Mouse (Mus musculus) stomach, postnatal 0 days (tissue): ENCODE data around the gene Zfp384. TPM values are rescaled to one million over a fixed set of nuclear protein-coding genes. Genes with fewer than 3 reads are reported as not detected.
A peak's percentile ranks its signal among the peaks of the same experiment; 100 is the strongest.

ENCODE experiments used
- ATAC-seq: fragments of 200-750 bp; cut with Nextera tagmentation; 2 replicates; pipeline ENCODE4 v1.8.0; 2017; ENCODE audit not compliant: low FRiP score, low TSS enrichment
- DNase-seq: peaks from one replicate; pipeline ENCODE4 v3.0.0-alpha.2; 2016; ENCODE audit warnings: low spot score
- H3K27ac ChIP-seq: fragments of 300-500 bp; sonication (generic); replicated peaks from 2 replicates; pipeline ENCODE4 v1.5.1; 2014; ENCODE audit warnings: mild to moderate bottlenecking, control low read depth
- H3K27me3 ChIP-seq: fragments of 300-500 bp; sonication (generic); 2 replicates; pipeline ENCODE4 v1.6.1; 2014; ENCODE audit warnings: low read length; ENCODE audit not compliant: control insufficient read depth, insufficient read depth
- H3K36me3 ChIP-seq: fragments of 300-500 bp; sonication (generic); 2 replicates; pipeline ENCODE4 v1.6.1; 2014; ENCODE audit warnings: low read length, mixed read lengths; ENCODE audit not compliant: control insufficient read depth, insufficient read depth
- H3K4me1 ChIP-seq: fragments of 300-500 bp; sonication (generic); replicated peaks from 2 replicates; pipeline ENCODE4 v1.6.1; 2014; ENCODE audit warnings: antibody characterized with exemption; ENCODE audit not compliant: control insufficient read depth, insufficient read depth
- H3K4me2 ChIP-seq: fragments of 300-500 bp; sonication (generic); replicated peaks from 2 replicates; pipeline ENCODE4 v1.6.1; 2014; ENCODE audit warnings: low read depth, mild to moderate bottlenecking, control low read depth, moderate library complexity
- H3K4me3 ChIP-seq: fragments of 300-500 bp; sonication (generic); 2 replicates; pipeline ENCODE4 v1.5.1; 2014; ENCODE audit warnings: low read depth, low read length, control low read depth
- H3K9ac ChIP-seq: fragments of 300-500 bp; sonication (generic); 2 replicates; pipeline ENCODE4 v1.6.1; 2014; ENCODE audit warnings: mild to moderate bottlenecking, low read length, control low read depth, mixed read lengths
- H3K9me3 ChIP-seq: fragments of 300-500 bp; sonication (generic); 2 replicates; pipeline ENCODE4 v1.6.1; 2016; ENCODE audit warnings: low read length; ENCODE audit not compliant: control insufficient read depth
- CTCF ChIP-seq: IDR thresholded peaks from 2 replicates; pipeline ENCODE4 v1.5.1; 2016; ENCODE audit warnings: antibody characterized with exemption, low read depth, mild to moderate bottlenecking, moderate library complexity
- EP300 ChIP-seq: optimal IDR thresholded peaks from 2 replicates; pipeline ENCODE3; 2016; ENCODE audit warnings: antibody characterized with exemption
- WGBS: fragments of 180-500 bp; shearing (Covaris S2); extraction: QIAGEN DNeasy Blood & Tissue Kit; methylation state at CpG from one replicate; pipeline ENCODE4 v1.1.7; 2014; 5-methylcytosine and 5-hydroxymethylcytosine counted together
- polyA plus RNA-seq: library from polyadenylated mRNA; unstranded; fragments of >200 nt; fragmentation: Nextera tagmentation; extraction: Ambion mirVana; gene quantifications from 2 replicates; pipeline ENCODE4 v1.2.1, GENCODE M21; 2015

Zfp384 gene
- polyA plus RNA-seq, 1 experiment from 2014 or later, result 7.2 TPM

DNA sequence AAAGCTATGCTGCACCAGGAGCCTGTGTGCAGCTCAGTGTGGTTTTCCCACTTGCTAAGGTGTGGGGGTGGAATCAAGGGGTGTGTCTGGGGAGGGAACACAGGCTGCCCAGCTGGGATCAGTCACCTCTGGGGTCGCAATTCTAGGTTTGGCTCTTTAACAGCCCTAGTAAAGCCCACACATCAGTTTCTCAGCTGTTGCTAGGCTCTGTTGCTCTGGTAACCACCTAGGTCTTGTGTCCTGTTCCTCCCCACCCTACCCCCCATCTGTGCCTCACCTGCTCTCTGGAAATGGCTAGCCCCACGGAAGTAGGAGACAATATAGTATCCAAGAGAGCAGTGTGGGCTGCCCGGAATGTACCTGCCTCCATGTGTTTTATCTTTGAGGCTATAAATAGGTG, 5.2 kb upstream of the Zfp384 start:
- Histone ChIP-seq H3K9ac (no peak overlapping the region), H3K27ac (no peak overlapping the region), H3K27me3 (no peaks in the 10 kb centered on the region; the same call in 1 of the 2 replicates), H3K36me3 (no peaks in the 10 kb centered on the region), H3K4me1 (no peaks in the 10 kb centered on the region), H3K9me3 (no peaks in the 10 kb centered on the region), H3K4me2 (no peak overlapping the region), H3K4me3 (no peak overlapping the region)
- ATAC-seq (peak; percentile 21; the same call in 1 of the 2 replicates), DNase-seq (no peak)
- 16% methylated on average over 3 of the region's 3 CpGs for WGBS
- TF ChIP-seq EP300, result no peak
- no peak for TF ChIP-seq CTCF

GRCm38 (mm10) chr6:125005086-125005485, 3.9 kb upstream of the Zfp384 start:
- 29% methylated on average over 3 of the region's 3 CpGs for WGBS
- no peak for ATAC-seq
- Histone ChIP-seq H3K9ac (no peak overlapping the region), H3K27me3 (no peaks in the 10 kb centered on the region), H3K4me1 (no peaks in the 10 kb centered on the region), H3K4me2 (no peak overlapping the region), H3K27ac (no peak overlapping the region), H3K4me3 (no peak overlapping the region), H3K36me3 (no peaks in the 10 kb centered on the region), H3K9me3 (no peaks in the 10 kb centered on the region)
- DNase-seq, result no peak
- no peak for TF ChIP-seq CTCF
- TF ChIP-seq EP300, result no peak

GRCm38 (mm10) chr6:125008060-125008459, 885 bp upstream of the Zfp384 start:
- Histone ChIP-seq H3K36me3 (no peaks in the 10 kb centered on the region), H3K9ac (no peak overlapping the region), H3K4me2 (peak overlapping the region; percentile 65), H3K27ac (no peak overlapping the region), H3K27me3 (no peaks in the 10 kb centered on the region), H3K4me3 (peak overlapping the region; percentile 83), H3K4me1 (no peaks in the 10 kb centered on the region), H3K9me3 (no peaks in the 10 kb centered on the region)
- no peak for TF ChIP-seq CTCF
- TF ChIP-seq EP300, result no peak
- 43% methylated on average over 13 of the region's 13 CpGs for WGBS
- DNase-seq (no peak), ATAC-seq (no peak)

GRCm38 (mm10) chr6:125008586-125009128, 288 bp upstream of the Zfp384 start:
- Histone ChIP-seq H3K9ac (peak overlapping the region; percentile 94), H3K4me2 (peak overlapping the region; percentile 72), H3K27me3 (no peaks in the 10 kb centered on the region), H3K36me3 (no peaks in the 10 kb centered on the region), H3K4me3 (peak overlapping the region; percentile 83), H3K4me1 (no peaks in the 10 kb centered on the region), H3K9me3 (no peaks in the 10 kb centered on the region), H3K27ac (peak overlapping the region; percentile 99)
- TF ChIP-seq EP300 (peak; percentile 50), CTCF (peak; percentile 10; the same call in 1 of the 2 replicates)
- peak; percentile 98 for ATAC-seq
- peak; percentile 97 for DNase-seq
- under 1% methylated on average over 32 of the region's 34 CpGs for WGBS

DNA sequence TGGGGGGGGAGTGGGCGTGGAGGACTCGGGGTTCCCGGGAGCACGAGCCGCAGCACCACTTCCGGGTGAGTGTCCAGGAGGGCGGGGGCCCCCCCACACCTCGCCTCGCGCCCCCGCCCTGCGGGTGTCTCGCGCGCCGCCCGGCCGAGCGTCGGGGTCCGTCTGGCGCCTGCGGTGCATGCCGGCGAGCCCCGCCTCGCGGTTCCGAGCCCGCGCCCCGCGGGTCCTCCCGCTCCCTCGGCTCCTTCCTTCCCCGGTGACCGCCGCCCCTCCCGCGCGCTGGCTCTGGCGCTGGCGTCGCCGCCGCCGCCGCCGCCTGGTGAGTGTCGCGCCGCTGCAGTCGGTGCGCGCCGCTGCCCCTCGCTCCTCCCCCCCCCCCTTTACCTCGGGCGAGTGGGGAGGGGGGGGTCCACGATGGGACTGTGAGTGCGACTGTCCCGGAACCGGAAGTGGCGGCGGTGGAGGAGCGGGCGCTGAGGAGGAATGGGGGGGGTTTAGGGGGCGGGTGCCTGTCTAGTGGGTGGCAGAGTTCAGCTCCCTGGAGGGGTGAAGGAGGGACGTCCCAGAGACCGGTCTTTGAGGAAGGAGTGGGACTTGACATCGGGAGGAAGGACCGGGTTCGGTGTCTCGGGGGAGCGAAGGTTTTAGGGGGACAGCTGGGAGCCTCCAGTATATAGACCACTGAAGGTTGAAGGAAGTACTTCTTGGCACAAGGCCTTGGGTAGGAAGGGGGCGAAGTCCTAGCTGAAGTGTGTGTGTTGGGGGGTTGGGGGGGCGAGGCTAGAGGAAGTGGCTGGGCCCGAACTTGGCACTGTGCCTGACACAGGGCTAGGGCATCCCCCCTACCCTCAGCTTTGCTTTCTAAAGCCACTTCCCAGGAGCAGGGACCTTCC, 482 bp downstream of the Zfp384 start:
- H3K36me3 ChIP-seq, result no peaks in the 10 kb centered on the region
- H3K27ac ChIP-seq, result peak overlapping the region; percentile 99
- WGBS, result 0% methylated on average over 35 of the region's 78 CpGs
- no peaks in the 10 kb centered on the region for H3K27me3 ChIP-seq
- H3K9ac ChIP-seq, result peak overlapping the region; percentile 94
- H3K4me3 ChIP-seq, result peak overlapping the region; percentile 83
- peak overlapping the region; percentile 72 for H3K4me2 ChIP-seq
- peak; percentile 89 for DNase-seq
- no peaks in the 10 kb centered on the region for H3K9me3 ChIP-seq
- TF ChIP-seq CTCF (no peak), EP300 (no peak)
- no peaks in the 10 kb centered on the region for H3K4me1 ChIP-seq
- ATAC-seq, result peak; percentile 85

DNA sequence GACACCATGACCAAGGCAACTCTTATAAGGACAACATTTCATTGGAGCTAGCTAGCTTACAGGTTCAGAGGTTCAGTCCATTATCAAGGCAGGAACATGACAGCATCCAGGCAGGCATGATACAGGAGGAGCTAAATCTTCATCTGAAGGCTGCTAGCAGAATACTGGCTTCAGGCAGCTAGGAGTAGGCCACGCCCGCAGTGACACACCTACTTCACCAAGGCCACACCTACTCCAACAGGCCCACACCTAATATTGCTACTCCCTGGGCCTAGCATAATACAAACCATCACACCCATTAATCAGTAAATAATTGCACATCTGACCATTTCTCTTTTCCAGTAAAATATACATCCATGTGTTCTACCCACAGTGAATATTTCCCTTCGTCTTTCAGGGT, 8.7 kb downstream of the Zfp384 start:
- H3K9me3 ChIP-seq, result no peaks in the 10 kb centered on the region
- DNase-seq, result peak; percentile 69
- no peaks in the 10 kb centered on the region for H3K4me1 ChIP-seq
- no peak overlapping the region for H3K9ac ChIP-seq
- no peak overlapping the region for H3K4me2 ChIP-seq
- peak; percentile 84 for ATAC-seq
- H3K27ac ChIP-seq, result no peak overlapping the region
- no peaks in the 10 kb centered on the region for H3K27me3 ChIP-seq
- 95% methylated on average over 3 of the region's 3 CpGs for WGBS
- H3K4me3 ChIP-seq, result no peak overlapping the region
- no peak for TF ChIP-seq EP300
- TF ChIP-seq CTCF, result no peak
- peaks cover 9% of the 10 kb centered on the region; the same call in 1 of the 2 replicates for H3K36me3 ChIP-seq
